Mouse (Mus musculus): ENCODE results near the gene Zrsr1. TPM values are rescaled to one million over a fixed set of nuclear protein-coding genes. Genes with fewer than 3 reads are reported as not detected.

Gene Zrsr1
- 77.7 TPM for total RNA-seq (2023)

DNA sequence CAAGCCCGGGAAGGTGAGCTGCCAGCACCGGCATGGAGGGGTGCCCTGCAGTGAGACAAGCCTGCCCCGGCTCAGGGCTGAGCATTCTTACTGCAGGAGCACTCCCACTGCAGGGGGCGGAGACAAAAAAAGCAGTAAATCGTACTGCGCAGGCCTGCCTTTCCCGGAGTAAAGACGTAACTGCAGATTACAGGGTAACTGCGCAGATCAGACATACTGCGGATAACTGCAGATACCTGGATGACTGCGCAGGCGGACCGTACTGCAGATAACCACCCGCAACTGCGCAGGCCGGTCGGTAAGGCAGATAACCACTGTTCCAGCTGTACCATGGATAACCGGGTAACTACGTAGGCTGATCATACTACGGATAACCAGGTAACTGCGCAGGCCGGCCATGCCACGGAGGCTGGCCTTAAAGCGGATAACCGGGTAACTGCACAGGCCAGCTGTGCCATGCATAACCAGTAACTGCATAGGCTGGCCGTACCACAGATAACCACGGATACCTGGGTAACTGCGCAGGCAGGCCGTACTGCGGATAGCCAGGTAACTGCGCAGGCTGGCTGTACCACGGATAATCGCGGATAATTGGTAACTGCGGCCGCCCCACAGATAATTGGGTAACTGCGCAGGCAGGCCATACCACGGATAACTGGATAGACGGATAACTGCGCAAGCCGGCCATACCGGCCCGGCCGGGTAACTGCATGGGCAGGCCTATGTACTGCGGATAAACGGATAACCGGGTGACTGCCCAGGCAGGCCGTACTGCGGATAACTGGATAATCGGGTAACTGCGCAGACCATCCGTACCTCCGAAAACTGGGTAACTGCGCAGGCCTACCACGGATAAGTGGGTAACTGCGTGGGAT, at the start of gene Zrsr1:
Zrsr1 (plus strand) TSS at position 171 of the 875 bp plus-strand sequence.

GRCm38 (mm10) chr11:22981984-22982757, 10.4 kb downstream of the Zrsr1 start, which contains the start of the genes Gm28048 and Commd1:
Gene Gm28048 (minus strand): TSS chr11:22982090.
Gene Commd1 (minus strand): TSS chr11:22982382.

GRCm38 (mm10) chr11:22990393-22991126, 18.8 kb downstream of the Zrsr1 start, which contains the start of gene Cct4:
Gene Cct4 (plus strand): TSS chr11:22990519.

GRCm38 (mm10) chr11:23007481-23008180, 35.8 kb downstream of the Zrsr1 start, which contains the start of gene Fam161a:
Gene Fam161a (plus strand): TSS chr11:23007531.

Other genes starting within 250 kb of the Zrsr1 start
- 52.4 TPM for gene B3gnt2, start 111.0 kb upstream of the Zrsr1 start, total RNA-seq (2023)
- gene Gm28048, start 10.1 kb downstream of the Zrsr1 start, total RNA-seq (2023): 23.2 TPM
- gene Commd1, start 10.4 kb downstream of the Zrsr1 start, total RNA-seq (2023): 30.9 TPM
- 235 TPM for gene Cct4, start 18.5 kb downstream of the Zrsr1 start, total RNA-seq (2023)
- 4.4 TPM for gene Fam161a, start 35.5 kb downstream of the Zrsr1 start, total RNA-seq (2023)